Comparison of ENCODE assay signal across 11 mouse cellular contexts in the genomic region with DNA sequence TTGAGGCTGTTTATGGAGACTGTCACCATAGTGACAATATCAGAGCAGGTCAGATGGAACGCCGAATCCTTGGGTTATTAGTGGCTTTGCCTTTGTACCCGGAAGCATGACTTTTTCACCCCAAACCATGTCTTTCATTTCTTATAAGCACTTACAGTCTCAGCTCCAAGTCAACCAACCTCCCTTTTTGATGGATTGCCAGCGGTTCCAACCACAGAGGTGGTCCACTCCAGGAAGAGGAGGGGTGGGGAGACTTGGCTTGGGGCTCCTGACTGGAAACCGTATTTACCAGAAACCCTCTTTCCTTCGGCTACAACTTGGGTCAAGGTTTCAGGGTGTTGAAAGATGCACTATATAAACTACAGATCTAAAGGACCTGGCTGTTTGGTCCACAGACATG. TPM values are rescaled to one million over a fixed set of nuclear protein-coding genes. Genes with fewer than 3 reads are reported as not detected.
DNase-seq lines count a peak whose midpoint lies in the region; ATAC-seq and TF ChIP-seq lines count a peak whose summit lies in the region.
"Had no signal": no experiment of that assay in that cellular context is flagged by ENCODE, and none has a peak within 500 bp of the region (broad histone marks: within the 10 kb centered on the region; RNA-seq: fewer than 3 reads in every experiment).

No protein-coding gene starts in this region.

- no peak for TF ChIP-seq POLR2A in liver, adult 2 months (IDR thresholded peaks at IDR 0.05; ENCODE audit: extremely low read depth, insufficient read depth, low read length)
- no peak for TF ChIP-seq POLR2A in small intestine, adult 2 months (IDR thresholded peaks at IDR 0.05; ENCODE audit: low read depth, low read length)

- 0 out of 2 replicates have a peak overlapping the region, but pooled peaks have one; percentile 18 for H3K4me2 ChIP-seq in heart, postnatal 0 days (ENCODE audit: low read depth, low read length)
- 0 out of 2 replicates have a peak overlapping the region, but pooled peaks have one; percentile 6 for H3K4me2 ChIP-seq in kidney, embryonic 16.5 days (replicated peaks; ENCODE audit: low read depth, low read length)
- H3K4me2 ChIP-seq: hindbrain, embryonic 14.5 days; liver, embryonic 12.5 days had no signal

- no peak for TF ChIP-seq CTCF in liver, adult 2 months (IDR thresholded peaks at IDR 0.05; ENCODE audit: low read depth, low read length)
- TF ChIP-seq CTCF in heart, postnatal 0 days (IDR thresholded peaks at IDR 0.05; ENCODE audit: low read depth) = no peak
- no peak for TF ChIP-seq CTCF in small intestine, adult 2 months (IDR thresholded peaks at IDR 0.05; ENCODE audit: extremely low read depth, insufficient read length, insufficient replicate concordance, low read depth, low read length)

- no peaks in the 10 kb centered on the region for H3K27me3 ChIP-seq in liver, adult 2 months (ENCODE audit: control insufficient read depth, insufficient read depth, low read length)
- no peaks in the 10 kb centered on the region for H3K27me3 ChIP-seq in heart, postnatal 0 days (ENCODE audit: control insufficient read depth, insufficient read depth, low read length)
- no peaks in the 10 kb centered on the region for H3K27me3 ChIP-seq in kidney, embryonic 16.5 days (ENCODE audit: insufficient read depth, low read length)
- no peaks in the 10 kb centered on the region for H3K27me3 ChIP-seq in small intestine, adult 2 months (ENCODE audit: control insufficient read depth, insufficient read depth, low read length)
- H3K27me3 ChIP-seq: liver, embryonic 12.5 days had no signal

- no peaks in the 10 kb centered on the region; the same call in 1 of the 2 replicates for H3K9me3 ChIP-seq in heart, postnatal 0 days (replicated peaks; ENCODE audit: control insufficient read depth, low read length)
- 0 out of 2 replicates have a peak, but pooled peaks cover 5% of the 10 kb centered on the region for H3K9me3 ChIP-seq in kidney, embryonic 16.5 days (ENCODE audit: low read length)

- WGBS in liver, adult 2 months = 58% methylated on average over 6 of the region's 6 CpGs
- 47% methylated on average over 6 of the region's 6 CpGs for WGBS in heart, postnatal 0 days
- 48% methylated on average over 6 of the region's 6 CpGs for WGBS in kidney, embryonic 16.5 days
- WGBS in small intestine, adult 2 months = 11% methylated on average over 6 of the region's 6 CpGs

- no peaks in the 10 kb centered on the region for H3K36me3 ChIP-seq in liver, adult 2 months (ENCODE audit: control insufficient read depth, insufficient read depth, low read length)
- no peaks in the 10 kb centered on the region for H3K36me3 ChIP-seq in heart, postnatal 0 days (replicated peaks; ENCODE audit: control insufficient read depth, insufficient read depth, low read length)
- no peaks in the 10 kb centered on the region for H3K36me3 ChIP-seq in kidney, embryonic 16.5 days (ENCODE audit: insufficient read depth, low read length)
- H3K36me3 ChIP-seq in small intestine, adult 2 months (ENCODE audit: control insufficient read depth, insufficient read depth, low read length) = no peaks in the 10 kb centered on the region
- H3K36me3 ChIP-seq: liver, embryonic 12.5 days had no signal

- H3K27ac ChIP-seq in liver, adult 2 months (replicated peaks; ENCODE audit: insufficient read depth, low read depth, low read length) = 0 out of 2 replicates have a peak overlapping the region, but pooled peaks have one; percentile 35
- H3K27ac ChIP-seq in heart, postnatal 0 days (ENCODE audit: low read depth) = peak overlapping the region; percentile 62
- H3K27ac ChIP-seq in kidney, embryonic 16.5 days (ENCODE audit: low read length) = peak overlapping the region; percentile 68; the same call in 1 of the 2 replicates
- peak overlapping the region; percentile 88 for H3K27ac ChIP-seq in small intestine, adult 2 months (ENCODE audit: insufficient read depth, low read depth, low read length)
- H3K27ac ChIP-seq: hindbrain, embryonic 14.5 days; liver, embryonic 12.5 days had no signal

- ATAC-seq in heart, postnatal 0 days (ENCODE audit: insufficient read depth, low read depth) = no peak; the same call in 1 of the 2 replicates
- no peak for ATAC-seq in kidney, embryonic 16.5 days (ENCODE audit: low FRiP score, low TSS enrichment)
- ATAC-seq: liver, embryonic 12.5 days had no signal

- 0 out of 2 replicates have a peak, but pooled peaks cover 3% of the 10 kb centered on the region for H3K4me1 ChIP-seq in liver, adult 2 months (ENCODE audit: control insufficient read depth, insufficient read depth, low read length)
- H3K4me1 ChIP-seq in heart, postnatal 0 days (ENCODE audit: control insufficient read depth, insufficient read depth) = no peaks in the 10 kb centered on the region; the same call in 1 of the 2 replicates
- H3K4me1 ChIP-seq in kidney, embryonic 16.5 days (ENCODE audit: insufficient read depth, low read length) = peaks cover 20% of the 10 kb centered on the region
- H3K4me1 ChIP-seq in small intestine, adult 2 months (ENCODE audit: control insufficient read depth, insufficient read depth, insufficient read length, low read length) = peaks cover 25% of the 10 kb centered on the region

- DNase-seq in liver, adult 2 months (ENCODE audit: extremely low read depth, low read depth, low spot score) = peak; percentile 43
- DNase-seq in liver (no peak), MN1 (ENCODE audit: low spot score) (no peak)
- peak; percentile 15 for DNase-seq in heart, postnatal 0 days (ENCODE audit: low spot score)
- no peak for DNase-seq in left cerebral cortex, adult 18-20 months (ENCODE audit: low spot score in 2 of 2)
- DNase-seq in layer of hippocampus, postnatal 25 days (ENCODE audit: extremely low spot score in 1 of 2, low spot score in 1 of 2) = no peak

- H3K4me3 ChIP-seq in liver, adult 2 months (ENCODE audit: insufficient read depth, low read depth, low read length) = no peak overlapping the region
- no peak overlapping the region for H3K4me3 ChIP-seq in heart, postnatal 0 days (ENCODE audit: low read depth, low read length)
- no peak overlapping the region for H3K4me3 ChIP-seq in kidney, embryonic 16.5 days (ENCODE audit: low read length)
- H3K4me3 ChIP-seq in small intestine, adult 2 months (ENCODE audit: low read depth, low read length) = no peak overlapping the region
- H3K4me3 ChIP-seq: liver, embryonic 12.5 days; myocyte had no signal

- TF ChIP-seq EP300 in heart, postnatal 0 days (IDR thresholded peaks at IDR 0.05; ENCODE audit: low read depth) = no peak

- H3K9ac ChIP-seq in liver, adult 2 months (ENCODE audit: low read depth, low read length) = no peak overlapping the region
- H3K9ac ChIP-seq in heart, postnatal 0 days (replicated peaks; ENCODE audit: low read depth, low read length) = no peak overlapping the region
- H3K9ac ChIP-seq in kidney, embryonic 16.5 days (replicated peaks; ENCODE audit: low read length) = no peak overlapping the region
- H3K9ac ChIP-seq: hindbrain, embryonic 14.5 days; liver, embryonic 12.5 days had no signal

- H3K79me2 ChIP-seq in liver, adult 2 months (ENCODE audit: control insufficient read depth, insufficient read depth, low read length) = no peaks in the 10 kb centered on the region

RNA-seq across cellular contexts. Expression of gene Capzb, which starts 16.7 kb away (rescaled TPM):
- total RNA-seq in liver, adult 2 months (2014; rRNA removed) = 51.4 and 58.5 TPM in 2 replicates
- polyA plus RNA-seq in liver, adult 2 months (2012; rRNA removed) = 52.6 and 56.4 TPM in 2 replicates
- 131 and 177 TPM in 2 replicates for total RNA-seq in heart, postnatal 0 days (2014; rRNA removed; ENCODE audit: low replicate concordance)
- polyA plus RNA-seq in heart, postnatal 0 days (2015; fragmentation: Nextera tagmentation; extraction: Ambion mirVana) = 355 and 363 TPM in 2 replicates
- 405 and 415 TPM in 2 replicates for polyA plus RNA-seq in kidney, embryonic 16.5 days (2015; fragmentation: Nextera tagmentation; extraction: Ambion mirVana)
- 159 and 390 TPM in 2 replicates for polyA plus RNA-seq in small intestine, adult 2 months (2012; rRNA removed)
- total RNA-seq in left cerebral cortex, adult 18-20 months (2021) = 100 to 1,000 TPM; 302 to 316 TPM
- total RNA-seq in layer of hippocampus, postnatal 25 days (2021) = 100 to 1,000 TPM; 444 to 476 TPM

RNA-seq across cellular contexts. Expression of gene Minos1, which starts 45.1 kb away (rescaled TPM):
- total RNA-seq in liver, adult 2 months (2014; rRNA removed) = 45.2 and 55.5 TPM in 2 replicates
- 26.3 and 29.7 TPM in 2 replicates for polyA plus RNA-seq in liver, adult 2 months (2012; rRNA removed)
- total RNA-seq in heart, postnatal 0 days (2014; rRNA removed; ENCODE audit: low replicate concordance) = 29.2 and 33.2 TPM in 2 replicates
- polyA plus RNA-seq in heart, postnatal 0 days (2015; fragmentation: Nextera tagmentation; extraction: Ambion mirVana) = 1,270 and 1,334 TPM in 2 replicates
- 470 and 478 TPM in 2 replicates for polyA plus RNA-seq in kidney, embryonic 16.5 days (2015; fragmentation: Nextera tagmentation; extraction: Ambion mirVana)
- 15.4 and 29.4 TPM in 2 replicates for polyA plus RNA-seq in small intestine, adult 2 months (2012; rRNA removed)
- 100 to 1,000 TPM; 198 to 207 TPM for total RNA-seq in left cerebral cortex, adult 18-20 months (2021)
- total RNA-seq in layer of hippocampus, postnatal 25 days (2021) = 100 to 1,000 TPM; 186 to 223 TPM

Comparison
In these comparisons a context has a peak if more than half of its experiments do, and no peak if none do; other contexts are left out.
1. DNase-seq: peak in liver, adult 2 months (single experiment) and heart, postnatal 0 days (single experiment); none in liver (single experiment), MN1 (single experiment), left cerebral cortex, adult 18-20 months (0 of 2) and layer of hippocampus, postnatal 25 days (0 of 2).
2. H3K27ac ChIP-seq: peak in every context shown above with its lines; median percentile 88 in small intestine, adult 2 months; 68 in kidney, embryonic 16.5 days; 62 in heart, postnatal 0 days; 35 in liver, adult 2 months.